7 mouse cellular contexts compared by ENCODE assay signal in the genomic region with DNA sequence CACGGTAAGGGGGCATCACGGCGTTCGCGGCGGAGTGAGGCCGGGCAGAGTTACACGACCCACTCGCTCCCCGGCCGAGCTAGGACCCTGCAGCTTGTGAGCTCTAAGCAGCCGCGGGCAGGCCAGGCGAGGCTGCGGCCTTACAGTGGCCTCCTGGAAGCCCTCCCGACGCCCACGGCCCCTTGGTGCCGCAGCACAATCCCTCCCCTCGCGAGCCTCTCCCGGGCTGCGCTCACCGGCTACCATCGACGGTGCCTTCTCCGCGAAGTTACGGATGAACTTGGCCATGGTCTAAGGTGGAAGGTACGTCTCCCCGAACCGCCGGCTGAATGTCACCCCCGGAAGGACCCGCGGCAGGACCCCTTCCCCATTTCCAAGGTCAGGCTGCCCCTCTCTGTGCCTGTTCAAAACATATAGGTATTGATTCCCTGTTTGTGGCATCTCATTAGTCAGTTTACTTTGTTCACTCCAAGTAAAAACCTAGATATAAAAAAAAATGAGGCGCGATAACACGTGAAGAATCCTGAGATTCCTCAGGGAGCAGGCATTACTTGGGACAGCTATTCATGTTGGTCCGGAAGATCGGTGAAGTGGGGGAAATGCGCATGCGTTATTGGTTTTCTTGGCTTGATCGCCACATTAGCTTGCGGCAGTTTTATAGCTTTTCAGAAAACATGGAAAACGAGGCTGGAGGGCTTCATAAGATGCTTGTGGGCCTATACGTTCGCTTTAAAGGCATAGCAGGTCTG. TPM values are rescaled to one million over a fixed set of nuclear protein-coding genes. Genes with fewer than 3 reads are reported as not detected.
DNase-seq lines count a peak whose midpoint lies in the region; ATAC-seq lines count a peak whose summit lies in the region.

A gene (minus strand): TSS at position 369 of the 749 bp plus-strand sequence.

- peak; percentile 79 for ATAC-seq in embryonic facial prominence, embryonic 11.5 days (replicated peaks; ENCODE audit: insufficient number of reproducible peaks, low FRiP score, low TSS enrichment, low read depth)
- ATAC-seq in granulocyte monocyte progenitor cell, adult 5-6 weeks (replicated peaks; ENCODE audit: poor library complexity, severe bottlenecking) = peak; percentile 75
- ATAC-seq in midbrain, embryonic 13.5 days = peak; percentile 90

- peak; percentile 90 for DNase-seq in adrenal gland, postnatal 14 days
- peak; percentile 97 for DNase-seq in embryonic facial prominence, embryonic 11.5 days (ENCODE audit: low spot score)
- peak; percentile 89 for DNase-seq in kidney, adult 11 months
- peak; percentile 86 for DNase-seq in limb, embryonic 10.5 days (ENCODE audit: low spot score)
- DNase-seq in spleen, adult 12 weeks (ENCODE audit: low spot score) = peak; percentile 71

- H3K4me3 ChIP-seq in embryonic facial prominence, embryonic 11.5 days (ENCODE audit: low read depth, low read length) = peak within 1 kb of the TSS; percentile 97
- H3K4me3 ChIP-seq in limb, embryonic 10.5 days = peak within 1 kb of the TSS; percentile 82
- H3K4me3 ChIP-seq in midbrain, embryonic 13.5 days (replicated peaks) = peak within 1 kb of the TSS; percentile 99

- no peaks in the 10 kb centered on the region for H3K9me3 ChIP-seq in embryonic facial prominence, embryonic 11.5 days (replicated peaks; ENCODE audit: control insufficient read depth, low read length)
- H3K9me3 ChIP-seq in limb, embryonic 10.5 days (replicated peaks) = no peaks in the 10 kb centered on the region
- H3K9me3 ChIP-seq in midbrain, embryonic 13.5 days = no peaks in the 10 kb centered on the region

- H3K9ac ChIP-seq in embryonic facial prominence, embryonic 11.5 days (replicated peaks; ENCODE audit: low read length) = peak within 1 kb of the TSS; percentile 90
- peak within 1 kb of the TSS; percentile 95 for H3K9ac ChIP-seq in midbrain, embryonic 13.5 days (replicated peaks)

- no peaks in the 10 kb centered on the region for H3K27me3 ChIP-seq in embryonic facial prominence, embryonic 11.5 days (ENCODE audit: control insufficient read depth, insufficient read depth, low read length)
- H3K27me3 ChIP-seq in limb, embryonic 10.5 days (ENCODE audit: low read depth, poor library complexity, severe bottlenecking) = no peaks in the 10 kb centered on the region
- H3K27me3 ChIP-seq in midbrain, embryonic 13.5 days = no peaks in the 10 kb centered on the region

- WGBS in embryonic facial prominence, embryonic 11.5 days = under 1% methylated on average over 48 of the region's 48 CpGs
- WGBS in limb, embryonic 10.5 days = under 1% methylated on average over 48 of the region's 48 CpGs
- WGBS in midbrain, embryonic 13.5 days = under 1% methylated on average over 48 of the region's 48 CpGs

- peak within 1 kb of the TSS; percentile 63 for H3K4me2 ChIP-seq in embryonic facial prominence, embryonic 11.5 days (ENCODE audit: low read depth, low read length)
- H3K4me2 ChIP-seq in midbrain, embryonic 13.5 days (replicated peaks) = peak within 1 kb of the TSS; percentile 96

- H3K36me3 ChIP-seq in embryonic facial prominence, embryonic 11.5 days (replicated peaks; ENCODE audit: control insufficient read depth, insufficient read depth, low read depth, low read length) = no peaks in the 10 kb centered on the region
- H3K36me3 ChIP-seq in limb, embryonic 10.5 days = peaks cover 8% of the 10 kb centered on the region; the same call in 1 of the 2 replicates
- no peaks in the 10 kb centered on the region for H3K36me3 ChIP-seq in midbrain, embryonic 13.5 days

- peak within 1 kb of the TSS; percentile 67 for H3K27ac ChIP-seq in embryonic facial prominence, embryonic 11.5 days (replicated peaks; ENCODE audit: low read depth, low read length)
- peak within 1 kb of the TSS; percentile 93 for H3K27ac ChIP-seq in limb, embryonic 10.5 days
- H3K27ac ChIP-seq in midbrain, embryonic 13.5 days = peak within 1 kb of the TSS; percentile 93

- no peaks in the 10 kb centered on the region for H3K4me1 ChIP-seq in embryonic facial prominence, embryonic 11.5 days (ENCODE audit: control insufficient read depth, insufficient read depth, low read length)
- peaks cover 12% of the 10 kb centered on the region; the same call in 1 of the 2 replicates for H3K4me1 ChIP-seq in limb, embryonic 10.5 days
- peaks cover 16% of the 10 kb centered on the region for H3K4me1 ChIP-seq in midbrain, embryonic 13.5 days (replicated peaks)

RNA-seq across cellular contexts. Expression of the gene that starts here (rescaled TPM):
- total RNA-seq in adrenal gland, postnatal 14 days (2021) = 638 TPM in 2 replicates
- 572 and 583 TPM in 2 replicates for polyA plus RNA-seq in embryonic facial prominence, embryonic 11.5 days (2014; fragmentation: Nextera tagmentation; extraction: Ambion mirVana)
- total RNA-seq in granulocyte monocyte progenitor cell, adult 5-6 weeks (2014; fragmentation: Nextera tagmentation) = 710 and 961 TPM in 2 replicates
- 149 and 237 TPM in 2 replicates for total RNA-seq in granulocyte monocyte progenitor cell, adult 5-6 weeks (2017)
- polyA plus RNA-seq in limb, embryonic 10.5 days (2016; fragmentation: Nextera tagmentation; extraction: Ambion mirVana) = 550 and 555 TPM in 2 replicates
- polyA plus RNA-seq in midbrain, embryonic 13.5 days (2015; fragmentation: Nextera tagmentation; extraction: Ambion mirVana) = 725 and 775 TPM in 2 replicates

Comparison
In these comparisons a context has a peak if more than half of its experiments do, and no peak if none do; other contexts are left out.
1. Peak in every context shown above with its lines: DNase-seq, ATAC-seq, H3K4me3 ChIP-seq and H3K27ac ChIP-seq.